Mouse (Mus musculus) lung, postnatal 0 days (tissue): Measurements from ENCODE around the gene Dgki. TPM values are rescaled to one million over a fixed set of nuclear protein-coding genes. Genes with fewer than 3 reads are reported as not detected.

Source experiments
- ATAC-seq: fragments of 200-750 bp; cut with Nextera tagmentation; 2 replicates; pipeline ENCODE4 v1.8.0; 2017; ENCODE audit warnings: moderate library complexity
- DNase-seq: peaks from one replicate; pipeline ENCODE4 v3.0.0-alpha.2; 2016; ENCODE audit warnings: low spot score
- H3K27ac ChIP-seq: fragments of 300-500 bp; sonication (generic); 2 replicates; pipeline ENCODE4 v1.5.1; 2014; ENCODE audit warnings: antibody characterized with exemption, mild to moderate bottlenecking, low read length, mixed read lengths
- H3K27me3 ChIP-seq: fragments of 300-500 bp; sonication (generic); replicated peaks from 2 replicates; pipeline ENCODE4 v1.6.1; 2014; ENCODE audit warnings: low read length, mixed read lengths; ENCODE audit not compliant: insufficient read depth
- H3K36me3 ChIP-seq: fragments of 300-500 bp; sonication (generic); 2 replicates; pipeline ENCODE4 v1.6.1; 2014; ENCODE audit warnings: low read length, mixed read lengths; ENCODE audit not compliant: insufficient read depth
- H3K4me1 ChIP-seq: fragments of 300-500 bp; sonication (generic); 2 replicates; pipeline ENCODE4 v1.6.1; 2014; ENCODE audit warnings: antibody characterized with exemption, low read depth, low read length, mixed read lengths; ENCODE audit not compliant: insufficient read depth
- H3K4me2 ChIP-seq: fragments of 300-500 bp; sonication (generic); replicated peaks from 2 replicates; pipeline ENCODE4 v1.6.1; 2014; ENCODE audit warnings: low read depth, mild to moderate bottlenecking, low read length, moderate library complexity, mixed read lengths
- H3K4me3 ChIP-seq: fragments of 300-500 bp; sonication (generic); 2 replicates; pipeline ENCODE4 v1.5.1; 2014; ENCODE audit warnings: low read depth, low read length
- H3K9ac ChIP-seq: fragments of 300-500 bp; sonication (generic); replicated peaks from 2 replicates; pipeline ENCODE4 v1.6.1; 2014; ENCODE audit warnings: low read depth, mild to moderate bottlenecking
- H3K9me3 ChIP-seq: fragments of 300-500 bp; sonication (generic); 2 replicates; pipeline ENCODE4 v1.6.1; 2016; ENCODE audit warnings: low read length, mixed read lengths
- CTCF ChIP-seq: IDR thresholded peaks from 2 replicates; pipeline ENCODE4 v1.5.1; 2016; ENCODE audit warnings: antibody characterized with exemption, mild to moderate bottlenecking
- EP300 ChIP-seq: IDR thresholded peaks from 2 replicates; pipeline ENCODE4 v1.6.1; 2016; ENCODE audit warnings: antibody characterized with exemption, mild to moderate bottlenecking, control low read depth
- WGBS: fragments of 180-500 bp; shearing (Covaris S2); extraction: QIAGEN DNeasy Blood & Tissue Kit; methylation state at CpG from one replicate; pipeline ENCODE4 v1.1.7; 2014; 5-methylcytosine and 5-hydroxymethylcytosine counted together
- polyA plus RNA-seq: library from polyadenylated mRNA; unstranded; fragments of >200 nt; fragmentation: Nextera tagmentation; extraction: Ambion mirVana; gene quantifications from 2 replicates; pipeline ENCODE4 v1.2.1, GENCODE M21; 2015

Dgki gene
- polyA plus RNA-seq, 1 experiment from 2014 or later: 0.45 TPM

DNA sequence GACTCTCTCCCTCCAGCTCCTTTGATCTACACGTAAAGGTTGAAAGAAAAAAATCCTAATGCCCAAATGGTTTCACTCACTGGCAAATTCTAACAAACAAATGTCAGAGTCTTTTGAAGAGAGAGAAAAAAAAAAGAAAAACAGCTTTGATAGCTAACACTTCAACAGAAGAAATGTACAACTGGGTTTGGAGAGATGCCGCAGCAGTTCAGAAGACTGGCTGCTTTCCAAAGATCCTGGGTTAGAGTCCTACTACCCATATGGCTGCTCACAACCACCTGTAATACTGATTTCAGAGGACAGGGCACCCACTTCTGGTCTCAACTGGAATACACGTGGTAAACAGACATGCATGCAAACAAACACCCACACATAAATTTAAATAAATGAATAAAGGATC lies 309.8 kb downstream of the Dgki start:
- Histone ChIP-seq H3K36me3 (no peaks in the 10 kb centered on the region), H3K4me2 (no peak overlapping the region), H3K4me3 (no peak overlapping the region), H3K9ac (no peak overlapping the region), H3K4me1 (no peaks in the 10 kb centered on the region), H3K9me3 (no peaks in the 10 kb centered on the region), H3K27ac (no peak overlapping the region), H3K27me3 (no peaks in the 10 kb centered on the region)
- ATAC-seq (no peak), DNase-seq (no peak)
- WGBS: 48% methylated on average over 3 of the region's 3 CpGs
- no peak for TF ChIP-seq CTCF
- no peak for TF ChIP-seq EP300

DNA sequence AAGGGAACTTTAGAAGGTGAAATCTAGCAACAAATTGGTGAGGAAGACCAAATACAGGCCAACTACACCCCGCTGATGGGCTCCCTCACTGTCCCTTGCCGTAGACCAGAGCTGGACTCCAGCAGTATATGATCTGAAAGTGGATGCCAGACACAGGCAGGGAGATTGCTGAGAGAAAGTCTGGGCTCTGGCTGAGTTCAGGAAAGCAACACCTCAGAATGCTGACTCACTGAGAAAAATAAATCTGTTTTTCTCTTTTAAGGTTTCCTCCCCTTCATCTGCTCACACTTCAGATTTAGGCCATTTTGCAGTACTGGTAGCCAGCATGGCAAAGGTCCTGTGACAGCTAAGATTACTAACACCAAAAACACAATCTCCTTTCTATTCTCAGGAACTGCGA lies 311.2 kb downstream of the Dgki start:
- ATAC-seq: no peak
- no peaks in the 10 kb centered on the region for H3K27me3 ChIP-seq
- WGBS: 79% methylated on average over 3 of the region's 3 CpGs
- H3K4me2 ChIP-seq: no peak overlapping the region
- no peak overlapping the region for H3K9ac ChIP-seq
- no peak overlapping the region for H3K4me3 ChIP-seq
- H3K36me3 ChIP-seq: no peaks in the 10 kb centered on the region
- no peaks in the 10 kb centered on the region for H3K9me3 ChIP-seq
- H3K4me1 ChIP-seq: no peaks in the 10 kb centered on the region
- H3K27ac ChIP-seq: no peak overlapping the region
- DNase-seq: no peak
- TF ChIP-seq EP300: no peak
- no peak for TF ChIP-seq CTCF

DNA sequence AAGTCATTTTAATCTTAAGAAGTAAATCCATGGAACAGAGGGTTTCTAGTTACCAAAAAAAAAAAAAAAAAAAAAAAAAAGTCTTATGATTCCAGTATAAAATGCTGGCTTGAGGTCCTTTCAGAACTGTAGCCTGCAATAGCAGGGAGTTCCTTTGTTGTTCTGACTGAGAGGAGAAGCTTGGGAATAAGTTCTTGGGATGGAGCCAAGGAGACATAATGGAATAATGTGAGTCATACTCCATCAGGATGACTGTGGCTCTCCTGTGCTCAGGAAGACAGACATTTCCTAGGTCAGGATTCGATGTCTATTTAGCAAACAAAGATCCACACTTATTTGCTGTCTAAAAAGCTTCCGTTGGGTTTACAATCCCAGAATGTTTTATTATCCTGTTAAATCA lies 318.3 kb downstream of the Dgki start:
- no peaks in the 10 kb centered on the region for H3K27me3 ChIP-seq
- no peak overlapping the region for H3K4me3 ChIP-seq
- DNase-seq (peak; percentile 73), ATAC-seq (peak; percentile 82)
- WGBS: 53% methylated on average over 2 of the region's 2 CpGs
- TF ChIP-seq CTCF: no peak
- TF ChIP-seq EP300: 0 out of 2 replicates have a peak, but pooled peaks have one; percentile 9
- no peak overlapping the region for H3K9ac ChIP-seq
- no peaks in the 10 kb centered on the region for H3K4me1 ChIP-seq
- no peak overlapping the region for H3K4me2 ChIP-seq
- H3K27ac ChIP-seq: no peak overlapping the region
- H3K36me3 ChIP-seq: no peaks in the 10 kb centered on the region
- H3K9me3 ChIP-seq: no peaks in the 10 kb centered on the region

DNA sequence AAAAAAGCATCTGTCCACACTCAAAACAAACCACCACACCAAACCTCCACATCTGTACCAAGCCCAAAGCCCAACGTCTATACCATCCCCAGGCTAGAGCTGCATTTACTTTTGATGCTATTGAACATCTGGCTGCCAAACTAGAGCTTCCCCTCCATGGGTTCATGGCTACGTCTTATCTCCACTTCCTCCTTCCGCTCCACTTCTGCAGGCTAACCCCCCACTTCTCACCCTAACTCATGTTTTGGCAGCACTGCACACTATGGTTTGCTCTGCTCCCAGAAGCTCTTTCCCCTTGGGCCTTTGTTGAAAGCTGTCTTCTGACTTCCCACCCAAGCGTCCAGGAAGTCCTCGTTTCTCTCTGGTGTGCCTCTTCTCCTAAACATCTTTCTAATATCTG lies 319.5 kb downstream of the Dgki start:
- no peak for DNase-seq
- TF ChIP-seq EP300: no peak
- TF ChIP-seq CTCF: no peak
- ATAC-seq: no peak

DNA sequence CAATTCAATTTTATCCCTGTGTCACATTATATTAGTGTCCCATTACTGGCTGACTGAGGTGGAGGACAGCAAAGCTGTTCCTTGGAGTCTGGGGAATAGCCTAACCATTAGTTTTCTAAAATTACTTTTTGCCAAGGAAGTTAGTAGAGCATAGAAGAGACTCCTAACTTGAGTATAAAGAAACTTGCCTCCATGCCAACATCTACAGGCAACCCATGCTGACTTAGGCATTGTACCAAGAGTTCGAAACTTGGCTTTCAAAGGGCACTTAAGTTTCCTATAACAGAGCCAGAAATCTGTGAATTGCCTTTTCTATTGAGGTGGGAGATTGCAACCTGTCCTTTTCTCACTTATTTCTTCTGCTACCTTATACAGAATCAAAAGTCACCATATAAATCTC lies 321.8 kb downstream of the Dgki start:
- Histone ChIP-seq H3K4me1 (no peaks in the 10 kb centered on the region), H3K9ac (no peak overlapping the region), H3K4me2 (no peak overlapping the region), H3K4me3 (no peak overlapping the region), H3K9me3 (no peaks in the 10 kb centered on the region), H3K27ac (no peak overlapping the region), H3K27me3 (no peaks in the 10 kb centered on the region), H3K36me3 (no peaks in the 10 kb centered on the region)
- no peak for DNase-seq
- TF ChIP-seq EP300 (no peak), CTCF (no peak)
- ATAC-seq: no peak
- WGBS: 97% methylated on average over 1 of the region's 1 CpGs

More for the DNA sequence above, 319.5 kb downstream of the Dgki start:
- Histone ChIP-seq H3K27me3 (no peaks in the 10 kb centered on the region), H3K27ac (no peak overlapping the region), H3K4me1 (no peaks in the 10 kb centered on the region), H3K36me3 (no peaks in the 10 kb centered on the region), H3K9me3 (no peaks in the 10 kb centered on the region), H3K4me3 (no peak overlapping the region), H3K9ac (no peak overlapping the region), H3K4me2 (no peak overlapping the region)
- WGBS: 53% methylated on average over 5 of the region's 5 CpGs

DNA sequence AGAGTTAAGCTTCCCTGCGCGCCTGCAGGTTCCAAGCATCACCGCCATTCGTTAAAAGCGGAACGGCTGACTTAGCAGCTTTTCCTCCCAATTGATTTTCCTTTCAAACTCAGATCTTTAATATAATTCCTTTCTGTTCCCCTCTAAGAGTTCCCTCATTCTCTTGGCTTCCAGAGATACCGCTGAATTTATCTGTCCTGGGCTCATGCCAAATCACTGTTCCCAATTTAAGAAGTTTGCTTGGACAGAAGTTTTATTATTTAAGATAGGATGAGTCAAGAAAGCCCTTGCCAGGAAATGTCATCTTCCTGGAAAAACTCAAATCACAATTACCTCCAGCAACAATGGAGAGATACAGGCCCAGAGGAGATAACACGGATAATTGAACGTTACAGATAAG lies 326.9 kb downstream of the Dgki start:
- no peak overlapping the region for H3K4me2 ChIP-seq
- H3K27me3 ChIP-seq: no peaks in the 10 kb centered on the region
- no peak overlapping the region for H3K4me3 ChIP-seq
- TF ChIP-seq CTCF (no peak), EP300 (no peak)
- WGBS: 58% methylated on average over 9 of the region's 9 CpGs
- H3K9ac ChIP-seq: no peak overlapping the region
- DNase-seq (no peak), ATAC-seq (no peak)
- no peaks in the 10 kb centered on the region for H3K4me1 ChIP-seq
- H3K9me3 ChIP-seq: no peaks in the 10 kb centered on the region
- H3K27ac ChIP-seq: no peak overlapping the region
- H3K36me3 ChIP-seq: no peaks in the 10 kb centered on the region

DNA sequence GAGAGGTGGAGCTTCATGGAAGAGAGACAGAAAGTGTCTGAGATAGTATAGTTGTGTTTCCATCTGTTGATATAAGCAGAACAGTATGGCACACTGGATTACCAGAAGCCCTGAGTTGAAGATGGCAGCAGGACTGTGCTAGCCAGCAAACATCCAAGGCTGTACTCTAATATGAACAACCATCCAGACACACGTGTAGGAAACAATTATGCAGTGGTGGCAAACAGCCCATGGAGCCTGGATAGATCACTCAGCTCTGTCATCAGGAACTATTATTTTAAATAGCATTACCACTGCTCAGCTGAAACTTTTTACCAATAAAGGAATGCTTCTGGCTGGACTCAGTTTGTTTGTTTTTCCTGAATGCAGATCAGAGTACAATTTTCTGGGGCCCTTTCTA lies 327.5 kb downstream of the Dgki start:
- no peak overlapping the region for H3K4me3 ChIP-seq
- no peaks in the 10 kb centered on the region for H3K27me3 ChIP-seq
- WGBS: 44% methylated on average over 1 of the region's 1 CpGs
- H3K9me3 ChIP-seq: no peaks in the 10 kb centered on the region
- TF ChIP-seq EP300 (no peak), CTCF (no peak)
- no peak overlapping the region for H3K4me2 ChIP-seq
- ATAC-seq (no peak), DNase-seq (no peak)
- no peak overlapping the region for H3K27ac ChIP-seq
- no peaks in the 10 kb centered on the region for H3K4me1 ChIP-seq
- no peaks in the 10 kb centered on the region for H3K36me3 ChIP-seq
- H3K9ac ChIP-seq: no peak overlapping the region
